Mouse (Mus musculus) small intestine, adult 2 months (tissue): ENCODE data around the gene Cers1.

ENCODE experiments used
- CTCF ChIP-seq: fragments of 200-500 bp; IDR thresholded peaks from 2 replicates; pipeline ENCODE4 v1.5.1; 2012; ENCODE audit warnings: low read depth, mild to moderate bottlenecking, control low read depth, inconsistent platforms, low read length, moderate library complexity, mixed read lengths; ENCODE audit not compliant: insufficient replicate concordance, insufficient read length; ENCODE audit errors: extremely low read depth
- POLR2A ChIP-seq: fragments of 200-500 bp; IDR thresholded peaks from 2 replicates; pipeline ENCODE4 v1.6.1; 2012; ENCODE audit warnings: low read depth, mild to moderate bottlenecking, control low read depth, inconsistent platforms, low read length, moderate library complexity

GRCm38 (mm10) chr8:70374318-70374927 lies 58.8 kb downstream of the Cers1 start:
- TF ChIP-seq POLR2A (no peak), CTCF (no peak)
